Mouse (Mus musculus) lung, adult 2 months (tissue): ENCODE measurements around the gene Robo4.

Source experiments
- CTCF ChIP-seq: fragments of 200-500 bp; IDR thresholded peaks from 2 replicates; pipeline ENCODE4 v1.5.1; 2011; ENCODE audit warnings: mild to moderate bottlenecking, low read length, control low read depth; ENCODE audit not compliant: insufficient read depth
- POLR2A ChIP-seq: fragments of 200-500 bp; IDR thresholded peaks from 2 replicates; pipeline ENCODE4 v1.6.1; 2011; ENCODE audit warnings: low read depth, mild to moderate bottlenecking, control low read depth, low read length, borderline replicate concordance; ENCODE audit errors: extremely low read depth

DNA sequence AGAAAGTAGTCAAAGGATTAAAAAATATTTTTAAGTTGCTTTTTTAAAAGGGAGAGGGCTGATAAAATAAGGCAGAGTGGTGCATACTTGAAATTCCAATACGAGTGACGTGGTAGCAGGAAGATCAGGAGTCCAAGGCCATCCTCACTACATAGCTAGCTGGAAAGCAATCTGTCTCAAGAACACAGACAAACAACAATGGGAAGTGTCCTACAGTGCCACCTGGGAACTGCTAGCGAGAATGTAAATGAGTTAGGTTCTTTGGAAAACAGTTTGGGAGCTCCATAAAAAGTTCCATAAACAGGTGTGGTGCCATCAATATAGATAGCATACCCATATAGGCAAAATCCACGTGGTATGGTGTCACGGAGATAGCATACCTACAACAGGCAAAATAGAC lies 36.0 kb upstream of the Robo4 start:
- TF ChIP-seq CTCF (no peak), POLR2A (no peak)
